In genomic region chr2:163644575-163645385, GRCm38 (mm10) we compare ENCODE assay signal across 8 mouse cellular contexts. TPM values are rescaled to one million over a fixed set of nuclear protein-coding genes. Genes with fewer than 3 reads are reported as not detected.
DNase-seq lines count a peak whose midpoint lies in the region; ATAC-seq and TF ChIP-seq lines count a peak whose summit lies in the region.

Gene Serinc3 (minus strand): TSS chr2:163645131.

- peak within 1 kb of the TSS; percentile 95 for H3K9ac ChIP-seq in heart, embryonic 15.5 days
- H3K9ac ChIP-seq in liver, embryonic 14.5 days (replicated peaks) = peak within 1 kb of the TSS; percentile 96
- peak within 1 kb of the TSS; percentile 93 for H3K9ac ChIP-seq in neural tube, embryonic 11.5 days (ENCODE audit: low read length)
- peak within 1 kb of the TSS; percentile 97 for H3K9ac ChIP-seq in stomach, postnatal 0 days (ENCODE audit: low read length)

- peak; percentile 86 for ATAC-seq in CD4-positive, CD25-positive, alpha-beta regulatory T cell, adult 4 months
- ATAC-seq in heart, embryonic 15.5 days (replicated peaks; ENCODE audit: insufficient number of reproducible peaks, insufficient read depth, low FRiP score, low read depth) = peak; percentile 95
- peak; percentile 84 for ATAC-seq in liver, embryonic 14.5 days (ENCODE audit: insufficient read depth)
- peak; percentile 97 for ATAC-seq in neural tube, embryonic 11.5 days (ENCODE audit: insufficient read depth, low FRiP score, low TSS enrichment)
- ATAC-seq in stomach, postnatal 0 days (ENCODE audit: low FRiP score, low TSS enrichment) = peak; percentile 97

- no peaks in the 10 kb centered on the region for H3K27me3 ChIP-seq in forebrain, embryonic 10.5 days (ENCODE audit: poor library complexity, severe bottlenecking)
- H3K27me3 ChIP-seq in heart, embryonic 15.5 days = no peaks in the 10 kb centered on the region
- no peaks in the 10 kb centered on the region for H3K27me3 ChIP-seq in liver, embryonic 14.5 days (ENCODE audit: control insufficient read depth, insufficient read depth, low read length)
- no peaks in the 10 kb centered on the region for H3K27me3 ChIP-seq in neural tube, embryonic 11.5 days (ENCODE audit: control insufficient read depth, insufficient read depth, low read length)
- H3K27me3 ChIP-seq in stomach, postnatal 0 days (ENCODE audit: control insufficient read depth, insufficient read depth, low read length) = no peaks in the 10 kb centered on the region

- H3K9me3 ChIP-seq in forebrain, embryonic 10.5 days = no peaks in the 10 kb centered on the region
- H3K9me3 ChIP-seq in heart, embryonic 15.5 days (replicated peaks) = no peaks in the 10 kb centered on the region
- no peaks in the 10 kb centered on the region for H3K9me3 ChIP-seq in liver, embryonic 14.5 days (ENCODE audit: control insufficient read depth, low read length)
- no peaks in the 10 kb centered on the region for H3K9me3 ChIP-seq in neural tube, embryonic 11.5 days (ENCODE audit: control insufficient read depth, low read length)
- H3K9me3 ChIP-seq in stomach, postnatal 0 days (ENCODE audit: control insufficient read depth, low read length) = no peaks in the 10 kb centered on the region

- H3K36me3 ChIP-seq in forebrain, embryonic 10.5 days (replicated peaks) = peaks cover 20% of the 10 kb centered on the region
- no peaks in the 10 kb centered on the region for H3K36me3 ChIP-seq in heart, embryonic 15.5 days
- H3K36me3 ChIP-seq in liver, embryonic 14.5 days (replicated peaks; ENCODE audit: control insufficient read depth, insufficient read depth, low read depth) = peaks cover 35% of the 10 kb centered on the region
- no peaks in the 10 kb centered on the region for H3K36me3 ChIP-seq in neural tube, embryonic 11.5 days (ENCODE audit: control insufficient read depth, insufficient read depth, low read length)
- no peaks in the 10 kb centered on the region for H3K36me3 ChIP-seq in stomach, postnatal 0 days (ENCODE audit: control insufficient read depth, insufficient read depth, low read length)

- WGBS in forebrain, embryonic 10.5 days = under 1% methylated on average over 74 of the region's 74 CpGs
- WGBS in heart, embryonic 15.5 days = under 1% methylated on average over 72 of the region's 74 CpGs
- under 1% methylated on average over 71 of the region's 74 CpGs for WGBS in liver, embryonic 14.5 days (ENCODE audit: insufficient replicate concordance)
- under 1% methylated on average over 73 of the region's 74 CpGs for WGBS in neural tube, embryonic 11.5 days
- under 1% methylated on average over 68 of the region's 74 CpGs for WGBS in stomach, postnatal 0 days

- peak; percentile 80 for TF ChIP-seq CTCF in liver, embryonic 14.5 days (IDR thresholded peaks at IDR 0.05; ENCODE audit: low read depth)
- TF ChIP-seq CTCF in stomach, postnatal 0 days (IDR thresholded peaks at IDR 0.05; ENCODE audit: low read depth) = peak; percentile 71

- DNase-seq in c-Kit-negative CD71-positive TER-119-positive erythroid progenitor cells, embryonic 14.5 days (ENCODE audit: low read depth, low spot score) = peak; percentile 98
- DNase-seq in forebrain, embryonic 10.5 days (ENCODE audit: extremely low spot score, low spot score) = peak; percentile 99
- peak; percentile 99 for DNase-seq in kidney, postnatal 25 days
- DNase-seq in liver, embryonic 14.5 days (ENCODE audit: low read depth in 3 of 3, low spot score in 3 of 3) = peak; percentile 86 to 98 (median 87)
- peak; percentile 100 for DNase-seq in neural tube, embryonic 11.5 days (ENCODE audit: low spot score)
- DNase-seq in stomach, postnatal 0 days (ENCODE audit: low spot score) = peak; percentile 99

- peak within 1 kb of the TSS; percentile 97 for H3K27ac ChIP-seq in forebrain, embryonic 10.5 days
- peak within 1 kb of the TSS; percentile 99 for H3K27ac ChIP-seq in heart, embryonic 15.5 days
- H3K27ac ChIP-seq in liver, embryonic 14.5 days = peak within 1 kb of the TSS; percentile 92
- H3K27ac ChIP-seq in neural tube, embryonic 11.5 days (ENCODE audit: low read depth, low read length) = peak within 1 kb of the TSS; percentile 99
- H3K27ac ChIP-seq in stomach, postnatal 0 days (replicated peaks) = peak within 1 kb of the TSS; percentile 100

- H3K4me2 ChIP-seq in heart, embryonic 15.5 days = peak within 1 kb of the TSS; percentile 70
- peak within 1 kb of the TSS; percentile 100 for H3K4me2 ChIP-seq in liver, embryonic 14.5 days (ENCODE audit: low read depth)
- peak within 1 kb of the TSS; percentile 54 for H3K4me2 ChIP-seq in neural tube, embryonic 11.5 days (ENCODE audit: low read depth)
- peak within 1 kb of the TSS; percentile 65 for H3K4me2 ChIP-seq in stomach, postnatal 0 days (replicated peaks; ENCODE audit: low read depth)

- TF ChIP-seq EP300 in liver, embryonic 14.5 days (IDR thresholded peaks at IDR 0.05; ENCODE audit: low read depth) = peak; percentile 63
- TF ChIP-seq EP300 in stomach, postnatal 0 days (optimal IDR thresholded peaks at IDR 0.05) = no peak

- peaks cover 23% of the 10 kb centered on the region for H3K4me1 ChIP-seq in forebrain, embryonic 10.5 days
- peaks cover 53% of the 10 kb centered on the region for H3K4me1 ChIP-seq in heart, embryonic 15.5 days (replicated peaks)
- H3K4me1 ChIP-seq in liver, embryonic 14.5 days (replicated peaks; ENCODE audit: control insufficient read depth in 2 of 2, insufficient read depth in 2 of 2, low read length in 1 of 2) = peaks cover 31 to 34% of the 10 kb centered on the region in 2 experiments
- H3K4me1 ChIP-seq in neural tube, embryonic 11.5 days (ENCODE audit: control insufficient read depth, insufficient read depth, low read length) = peaks cover 4% of the 10 kb centered on the region; the same call in 1 of the 2 replicates
- H3K4me1 ChIP-seq in stomach, postnatal 0 days (replicated peaks; ENCODE audit: control insufficient read depth, insufficient read depth) = no peaks in the 10 kb centered on the region

- H3K4me3 ChIP-seq in forebrain, embryonic 10.5 days = peak within 1 kb of the TSS; percentile 96
- peak within 1 kb of the TSS; percentile 94 for H3K4me3 ChIP-seq in heart, embryonic 15.5 days
- H3K4me3 ChIP-seq in liver, embryonic 14.5 days (ENCODE audit: insufficient read depth in 1 of 2, low read depth in 2 of 2, low read length in 2 of 2) = peak within 1 kb of the TSS; percentile 81 to 84
- peak within 1 kb of the TSS; percentile 90 for H3K4me3 ChIP-seq in neural tube, embryonic 11.5 days (ENCODE audit: low read depth, low read length)
- H3K4me3 ChIP-seq in stomach, postnatal 0 days (ENCODE audit: low read depth, low read length) = peak within 1 kb of the TSS; percentile 87

RNA-seq across cellular contexts. Expression of gene Serinc3, which starts in this region (rescaled TPM):
- polyA plus RNA-seq in CD4-positive, CD25-positive, alpha-beta regulatory T cell, adult 4 months (2017; shearing (Covaris generic)) = 100 to 1,000 TPM; 131 to 203 TPM
- polyA plus RNA-seq in forebrain, embryonic 10.5 days (2016; fragmentation: Nextera tagmentation; extraction: Ambion mirVana) = 22.1 and 24.1 TPM in 2 replicates
- polyA plus RNA-seq in heart, embryonic 15.5 days (2015; fragmentation: Nextera tagmentation; extraction: Ambion mirVana) = 54.8 and 57.1 TPM in 2 replicates
- polyA plus RNA-seq in liver, embryonic 14.5 days (2012; rRNA removed) = 225 and 257 TPM in 2 replicates
- 165 TPM in 2 replicates for polyA plus RNA-seq in liver, embryonic 14.5 days (2014; fragmentation: Nextera tagmentation; extraction: Ambion mirVana)
- polyA plus RNA-seq in neural tube, embryonic 11.5 days (2014; fragmentation: Nextera tagmentation; extraction: Ambion mirVana) = 33.3 and 34.4 TPM in 2 replicates
- polyA plus RNA-seq in stomach, postnatal 0 days (2015; fragmentation: Nextera tagmentation; extraction: Ambion mirVana) = 35.8 and 36.4 TPM in 2 replicates

Comparison
In these comparisons a context has a peak if more than half of its experiments do, and no peak if none do; other contexts are left out.
1. Peak in every context shown above with its lines: DNase-seq, ATAC-seq, H3K4me3 ChIP-seq and H3K27ac ChIP-seq.